Mouse (Mus musculus) 3134 (cell line): ENCODE data around the gene Dennd6a.
A peak's percentile ranks its signal among the peaks of the same experiment; 100 is the strongest.
"Not testable (repeated sequence)": the region's sequence is repeated elsewhere in the genome, so short reads cannot be mapped to it uniquely, and the experiment has no call there.

ENCODE experiments used
- DNase-seq: peaks from one replicate; pipeline ENCODE4 v3.0.0-alpha.2; 2011; ENCODE audit warnings: low spot score; ENCODE audit not compliant: insufficient read length; ENCODE audit errors: extremely low read depth

Dennd6a gene

GRCm38 (mm10) chr14:26638708-26639084 is 65.0 kb downstream of the Dennd6a start:
- DNase-seq: peak; percentile 73

- no peak for DNase-seq
These were observed 65.6 kb downstream of the Dennd6a start for GRCm38 (mm10) chr14:26639251-26639650.

- DNase-seq: no peak
These were observed 66.3 kb downstream of the Dennd6a start for GRCm38 (mm10) chr14:26639961-26640360.

GRCm38 (mm10) chr14:26643006-26643624 is 69.5 kb downstream of the Dennd6a start:
- DNase-seq: no peak

- no peak for DNase-seq
These were observed 72.5 kb downstream of the Dennd6a start for GRCm38 (mm10) chr14:26645989-26646650.

- no peak for DNase-seq
These were observed 74.2 kb downstream of the Dennd6a start for GRCm38 (mm10) chr14:26647811-26648210.

GRCm38 (mm10) chr14:26651901-26652300 is 78.2 kb downstream of the Dennd6a start:
- DNase-seq: no peak

- no peak for DNase-seq
These were observed 84.5 kb downstream of the Dennd6a start for GRCm38 (mm10) chr14:26658178-26658577.

GRCm38 (mm10) chr14:26660233-26660632 is 86.6 kb downstream of the Dennd6a start:
- no peak for DNase-seq

GRCm38 (mm10) chr14:26662016-26662415 is 88.4 kb downstream of the Dennd6a start:
- no peak for DNase-seq

- DNase-seq: no peak
These were observed 88.8 kb downstream of the Dennd6a start for GRCm38 (mm10) chr14:26662488-26662887.

- no peak for DNase-seq
These were observed 90.2 kb downstream of the Dennd6a start for GRCm38 (mm10) chr14:26663851-26664250.

- no peak for DNase-seq
These were observed 94.3 kb downstream of the Dennd6a start for GRCm38 (mm10) chr14:26667991-26668370.

- peak; percentile 40 for DNase-seq
These were observed 95.0 kb downstream of the Dennd6a start for GRCm38 (mm10) chr14:26668371-26669291.

GRCm38 (mm10) chr14:26669292-26670073 is 95.8 kb downstream of the Dennd6a start, which contains the start of gene Pde12:
TSS of gene Pde12 (minus strand) at chr14:26669883.
- peak; percentile 90 for DNase-seq

GRCm38 (mm10) chr14:26670964-26671363 is 97.3 kb downstream of the Dennd6a start:
- DNase-seq: no peak

- not testable (repeated sequence) for DNase-seq
These were observed 98.4 kb downstream of the Dennd6a start for GRCm38 (mm10) chr14:26671870-26672615.

GRCm38 (mm10) chr14:26674476-26675169 is 101.0 kb downstream of the Dennd6a start:
- not testable (repeated sequence) for DNase-seq

- DNase-seq: no peak
These were observed 101.7 kb downstream of the Dennd6a start for GRCm38 (mm10) chr14:26675371-26675770.
